Mouse (Mus musculus) CH12.LX (cell line): ENCODE results near the gene Ttll6. TPM values are rescaled to one million over a fixed set of nuclear protein-coding genes. Genes with fewer than 3 reads are reported as not detected.

Source experiments
- DNase-seq: peaks from one replicate; pipeline ENCODE4 v3.0.0-alpha.2; 2013; ENCODE audit errors: extremely low read depth
- H3K27ac ChIP-seq: 2 replicates; pipeline ENCODE4 v1.5.1; 2012; ENCODE audit warnings: low read depth, mild to moderate bottlenecking, control low read depth, moderate library complexity; ENCODE audit not compliant: insufficient read depth
- H3K27me3 ChIP-seq: replicated peaks from 2 replicates; pipeline ENCODE3; 2012; ENCODE audit warnings: inconsistent platforms
- H3K36me3 ChIP-seq, 2 experiments: replicated peaks in 1 of 2; 2 replicates each; pipeline versions ENCODE3 to v1.6.1; 2012; ENCODE audit warnings: inconsistent platforms in 1 of 2, low read length in 1 of 2, mild to moderate bottlenecking in 1 of 2, mixed read lengths in 1 of 2, moderate library complexity in 1 of 2; ENCODE audit not compliant: control insufficient read depth in 1 of 2, insufficient read depth in 1 of 2
- H3K4me1 ChIP-seq, 2 experiments: 2 replicates each; pipeline ENCODE4 v1.6.1; 2012; ENCODE audit warnings: inconsistent platforms in 1 of 2, moderate library complexity in 1 of 2; ENCODE audit not compliant: insufficient read depth in 2 of 2, control insufficient read depth in 1 of 2
- H3K4me2 ChIP-seq: 2 replicates; pipeline ENCODE4 v1.6.1; 2012; ENCODE audit warnings: low read depth, mild to moderate bottlenecking, control low read depth; ENCODE audit not compliant: poor library complexity, insufficient read depth, severe bottlenecking
- H3K4me3 ChIP-seq, 3 experiments: fragments of 150-350 bp in 1 of 3; sonication (generic) in 1 of 3; replicated peaks in 1 of 3; 2 replicates each; pipeline versions ENCODE3 to v1.5.1; 2011 to 2012; ENCODE audit warnings: low read depth in 2 of 3, low read length in 2 of 3, mild to moderate bottlenecking in 2 of 3, moderate library complexity in 2 of 3, control low read depth in 1 of 3, improper control_type of control experiment in 1 of 3, inconsistent platforms in 1 of 3, mixed read lengths in 1 of 3; ENCODE audit not compliant: poor library complexity in 1 of 3
- H3K79me2 ChIP-seq: replicated peaks from 2 replicates; pipeline ENCODE4 v1.6.1; 2012; ENCODE audit warnings: mild to moderate bottlenecking, moderate library complexity; ENCODE audit not compliant: control insufficient read depth, poor library complexity, insufficient read depth, severe bottlenecking; ENCODE audit errors: extremely low read depth
- H3K9ac ChIP-seq: 2 replicates; pipeline ENCODE4 v1.6.1; 2012; ENCODE audit warnings: low read depth, mild to moderate bottlenecking, control low read depth, moderate library complexity; ENCODE audit not compliant: insufficient read depth
- H3K9me3 ChIP-seq: replicated peaks from 2 replicates; pipeline ENCODE3; 2012; ENCODE audit warnings: low read length, inconsistent platforms, mixed read lengths
- BHLHE40 ChIP-seq: IDR thresholded peaks from 2 replicates; pipeline ENCODE4 v1.6.1; 2011; ENCODE audit warnings: mild to moderate bottlenecking, low read depth, low read length, improper control_type of control experiment
- CHD1 ChIP-seq: IDR thresholded peaks from 2 replicates; pipeline ENCODE4 v1.6.1; 2012; ENCODE audit warnings: low read depth, low read length, improper control_type of control experiment, inconsistent platforms
- CHD2 ChIP-seq: IDR thresholded peaks from 2 replicates; pipeline ENCODE4 v1.6.1; 2011; ENCODE audit warnings: low read length, improper control_type of control experiment
- ELF1 ChIP-seq: IDR thresholded peaks from 2 replicates; pipeline ENCODE4 v1.6.1; 2014; ENCODE audit warnings: low read depth, mild to moderate bottlenecking, inconsistent platforms, low read length, improper control_type of control experiment
- EP300 ChIP-seq: IDR thresholded peaks from 2 replicates; pipeline ENCODE4 v1.6.1; 2011; ENCODE audit warnings: low read length, improper control_type of control experiment
- ETS1 ChIP-seq: conservative IDR thresholded peaks from 2 replicates; pipeline ENCODE4 v1.6.1; 2012; ENCODE audit warnings: low read depth, mild to moderate bottlenecking, inconsistent platforms, low read length, improper control_type of control experiment, moderate library complexity
- GABPA ChIP-seq: IDR thresholded peaks from 2 replicates; pipeline ENCODE4 v1.6.1; 2012; ENCODE audit warnings: low read depth, low read length, improper control_type of control experiment, inconsistent platforms; ENCODE audit not compliant: insufficient replicate concordance
- HCFC1 ChIP-seq: IDR thresholded peaks from 2 replicates; pipeline ENCODE4 v1.6.1; 2012; ENCODE audit warnings: low read depth, mild to moderate bottlenecking, inconsistent platforms, low read length, improper control_type of control experiment
- IRF4 ChIP-seq: IDR thresholded peaks from 2 replicates; pipeline ENCODE4 v1.6.1; 2014; ENCODE audit warnings: low read depth, mild to moderate bottlenecking, inconsistent platforms, low read length, improper control_type of control experiment
- JUN ChIP-seq: IDR thresholded peaks from 2 replicates; pipeline ENCODE4 v1.6.1; 2011; ENCODE audit warnings: low read depth, mild to moderate bottlenecking, low read length, improper control_type of control experiment, moderate library complexity; ENCODE audit not compliant: insufficient read depth
- KAT2A ChIP-seq: IDR thresholded peaks from 2 replicates; pipeline ENCODE4 v1.6.1; 2012; ENCODE audit warnings: low read length, improper control_type of control experiment, inconsistent platforms; ENCODE audit not compliant: insufficient replicate concordance
- MAFK ChIP-seq: IDR thresholded peaks from 2 replicates; pipeline ENCODE4 v1.6.1; 2011; ENCODE audit warnings: low read length, improper control_type of control experiment; ENCODE audit not compliant: insufficient replicate concordance
- MAX ChIP-seq: IDR thresholded peaks from 2 replicates; pipeline ENCODE4 v1.6.1; 2011; ENCODE audit warnings: low read length, improper control_type of control experiment
- MAZ ChIP-seq: IDR thresholded peaks from 2 replicates; pipeline ENCODE4 v1.6.1; 2012; ENCODE audit warnings: low read depth, mild to moderate bottlenecking, inconsistent platforms, low read length, improper control_type of control experiment, moderate library complexity
- MYC ChIP-seq: IDR thresholded peaks from 2 replicates; pipeline ENCODE4 v1.6.1; 2011; ENCODE audit warnings: low read depth, mild to moderate bottlenecking, improper control_type of control experiment, low read length
- NELFE ChIP-seq: IDR thresholded peaks from 2 replicates; pipeline ENCODE4 v1.6.1; 2011; ENCODE audit warnings: low read depth, low read length, improper control_type of control experiment
- NRF1 ChIP-seq: IDR thresholded peaks from 2 replicates; pipeline ENCODE4 v1.6.1; 2014; ENCODE audit warnings: low read depth, mild to moderate bottlenecking, inconsistent platforms, low read length, improper control_type of control experiment, moderate library complexity
- PAX5 ChIP-seq: IDR thresholded peaks from 2 replicates; pipeline ENCODE4 v1.6.1; 2012; ENCODE audit warnings: low read length, inconsistent platforms, mixed read lengths
- POLR2A ChIP-seq: IDR thresholded peaks from 2 replicates; pipeline ENCODE4 v1.6.1; 2011; ENCODE audit warnings: low read depth, mild to moderate bottlenecking, improper control_type of control experiment, low read length
- RCOR1 ChIP-seq: conservative IDR thresholded peaks from 2 replicates; pipeline ENCODE4 v1.6.1; 2012; ENCODE audit warnings: low read depth, mild to moderate bottlenecking, inconsistent platforms, low read length, improper control_type of control experiment
- SIN3A ChIP-seq: IDR thresholded peaks from 2 replicates; pipeline ENCODE4 v1.6.1; 2012; ENCODE audit warnings: low read length, improper control_type of control experiment, inconsistent platforms
- SMC3 ChIP-seq: IDR thresholded peaks from 2 replicates; pipeline ENCODE4 v1.6.1; 2011; ENCODE audit warnings: low read depth, low read length, improper control_type of control experiment
- TBP ChIP-seq: conservative IDR thresholded peaks from 2 replicates; pipeline ENCODE4 v1.6.1; 2011; ENCODE audit warnings: low read depth, low read length, improper control_type of control experiment
- UBTF ChIP-seq: IDR thresholded peaks from 2 replicates; pipeline ENCODE4 v1.6.1; 2012; ENCODE audit warnings: low read depth, mild to moderate bottlenecking, inconsistent platforms, low read length, improper control_type of control experiment, moderate library complexity
- USF2 ChIP-seq: conservative IDR thresholded peaks from 2 replicates; pipeline ENCODE4 v1.6.1; 2011; ENCODE audit warnings: low read depth, low read length, improper control_type of control experiment
- ZKSCAN1 ChIP-seq: IDR thresholded peaks from 2 replicates; pipeline ENCODE4 v1.6.1; 2012; ENCODE audit warnings: low read depth, inconsistent platforms, low read length, improper control_type of control experiment, borderline replicate concordance
- ZMIZ1 ChIP-seq: IDR thresholded peaks from 2 replicates; pipeline ENCODE4 v1.6.1; 2012; ENCODE audit warnings: low read depth, mild to moderate bottlenecking, inconsistent platforms, low read length, improper control_type of control experiment
- ZNF384 ChIP-seq: IDR thresholded peaks from 2 replicates; pipeline ENCODE4 v1.6.1; 2012; ENCODE audit warnings: low read depth, low read length, improper control_type of control experiment, inconsistent platforms
- dilution Hi-C: fragments of 300-500 bp; cut with MboI; formaldehyde crosslinking; loops from 2 replicates; pipeline ENCODE4 v1.14.3; 2020; ENCODE audit warnings: low sequenced_read_pairs; ENCODE audit not compliant: extremely low pct_unique_long_range_greater_than_20kb, extremely low pct_ligation_motif_present
- in situ Hi-C: fragments of 300-500 bp; cut with MboI; formaldehyde crosslinking; loops from 3 replicates; pipeline ENCODE4 v1.14.3; 2019; ENCODE audit warnings: low sequenced_read_pairs, low pct_ligation_motif_present, low pct_unique_long_range_greater_than_20kb, mixed read lengths
- polyA plus RNA-seq: library from polyadenylated mRNA; unstranded; fragments of >175 nt; gene quantifications from 2 replicates; pipeline ENCODE4 v1.2.1, GENCODE M21; 2012; ENCODE audit warnings: low read depth; ENCODE audit not compliant: insufficient read length
- total RNA-seq, 2 experiments: library from RNA; depleted of rRNA; stranded (reverse); fragments of 300-350 nt in 1 of 2; fragments of >200 nt in 1 of 2; gene quantifications; 2 replicates each; pipeline ENCODE4 v1.2.3; 2012 to 2014

The Ttll6 gene
- total and polyA plus RNA-seq, 3 experiments: 0.09 TPM; not detected in 2

- TF ChIP-seq MYC (no peak), MAFK (no peak), ZKSCAN1 (no peak), RCOR1 (no peak), ELF1 (no peak), USF2 (no peak), MAZ (no peak), BHLHE40 (no peak), IRF4 (no peak), ETS1 (no peak), SMC3 (no peak), GABPA (no peak), CHD2 (no peak), MAX (no peak), PAX5 (no peak), EP300 (no peak), JUN (no peak), NRF1 (no peak)
- H3K9ac ChIP-seq: no peak overlapping the region
- no peaks in the 10 kb centered on the region for H3K9me3 ChIP-seq
- no peak overlapping the region for H3K4me2 ChIP-seq
- dilution Hi-C loops: no loop called here
- H3K27me3 ChIP-seq: no peaks in the 10 kb centered on the region
- peaks cover 0 to 24% of the 10 kb centered on the region in 2 experiments for H3K36me3 ChIP-seq
- DNase-seq: no peak
- no peak overlapping the region for H3K27ac ChIP-seq
- H3K4me1 ChIP-seq: peaks cover 0 to 56% of the 10 kb centered on the region in 2 experiments; a peak in 2 of 4 replicates
- no peaks in the 10 kb centered on the region for H3K79me2 ChIP-seq
- no peak overlapping the region for H3K4me3 ChIP-seq
- in situ Hi-C loops: loop anchor here (5.0 kb wide), 1 partner anchor 48 kb away; no protein-coding TSS in a partner anchor
Measured at GRCm38 (mm10) chr11:96194961-96195640, 61.5 kb downstream of the Ttll6 start.

DNA sequence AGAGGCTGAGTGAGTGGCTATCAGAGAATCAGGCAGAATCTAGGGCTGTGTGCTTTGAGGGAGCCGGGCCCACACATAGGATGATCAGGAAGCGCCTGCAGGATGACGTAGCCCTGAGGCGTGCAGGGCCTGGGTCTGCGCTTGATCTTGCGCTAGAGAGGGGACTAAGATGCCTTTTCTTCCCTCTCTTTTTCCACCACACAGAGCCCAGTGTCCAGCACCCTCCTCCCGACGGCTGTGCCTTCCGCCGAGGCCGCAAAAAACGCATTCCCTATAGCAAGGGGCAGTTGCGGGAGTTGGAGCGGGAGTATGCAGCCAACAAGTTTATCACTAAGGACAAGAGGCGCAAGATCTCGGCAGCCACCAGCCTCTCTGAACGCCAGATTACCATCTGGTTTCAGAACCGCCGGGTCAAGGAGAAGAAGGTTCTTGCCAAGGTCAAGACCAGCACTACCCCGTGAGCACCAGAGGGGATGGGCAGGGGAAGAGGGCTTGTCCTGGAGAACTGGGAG is 62.2 kb downstream of the Ttll6 start:
- no peak overlapping the region for H3K27ac ChIP-seq
- H3K4me2 ChIP-seq: no peak overlapping the region
- H3K9me3 ChIP-seq: no peaks in the 10 kb centered on the region
- in situ Hi-C loops (loop anchor here (5.0 kb wide), 1 partner anchor 49 kb away; no protein-coding TSS in a partner anchor), dilution Hi-C loops (no loop called here)
- peaks cover 0 to 24% of the 10 kb centered on the region in 2 experiments for H3K36me3 ChIP-seq
- TF ChIP-seq TBP: no peak
- no peak for TF ChIP-seq MAZ
- TF ChIP-seq EP300: no peak
- TF ChIP-seq ELF1: no peak
- TF ChIP-seq HCFC1: no peak
- TF ChIP-seq RCOR1: no peak
- TF ChIP-seq POLR2A: no peak
- no peak for TF ChIP-seq CHD1
- TF ChIP-seq KAT2A: no peak
- TF ChIP-seq NELFE: no peak
- TF ChIP-seq UBTF: no peak
- TF ChIP-seq MAFK: no peak
- no peak for TF ChIP-seq IRF4
- no peak for TF ChIP-seq NRF1
- TF ChIP-seq SMC3: no peak
- TF ChIP-seq ZMIZ1: no peak
- TF ChIP-seq ZNF384: no peak
- TF ChIP-seq SIN3A: no peak
- no peak overlapping the region for H3K9ac ChIP-seq
- no peaks in the 10 kb centered on the region for H3K79me2 ChIP-seq
- peaks cover 0 to 56% of the 10 kb centered on the region in 2 experiments; a peak in 2 of 4 replicates for H3K4me1 ChIP-seq
- H3K4me3 ChIP-seq: no peak overlapping the region
- no peak for DNase-seq
- no peaks in the 10 kb centered on the region for H3K27me3 ChIP-seq
